Mouse (Mus musculus) lung, postnatal 0 days (tissue): ENCODE measurements around the gene Myrip. TPM values are rescaled to one million over a fixed set of nuclear protein-coding genes. Genes with fewer than 3 reads are reported as not detected.

Experiments
- ATAC-seq: fragments of 200-750 bp; cut with Nextera tagmentation; 2 replicates; pipeline ENCODE4 v1.8.0; 2017; ENCODE audit warnings: moderate library complexity
- DNase-seq: peaks from one replicate; pipeline ENCODE4 v3.0.0-alpha.2; 2016; ENCODE audit warnings: low spot score
- H3K27ac ChIP-seq: fragments of 300-500 bp; sonication (generic); 2 replicates; pipeline ENCODE4 v1.5.1; 2014; ENCODE audit warnings: antibody characterized with exemption, mild to moderate bottlenecking, low read length, mixed read lengths
- H3K27me3 ChIP-seq: fragments of 300-500 bp; sonication (generic); replicated peaks from 2 replicates; pipeline ENCODE4 v1.6.1; 2014; ENCODE audit warnings: low read length, mixed read lengths; ENCODE audit not compliant: insufficient read depth
- H3K36me3 ChIP-seq: fragments of 300-500 bp; sonication (generic); 2 replicates; pipeline ENCODE4 v1.6.1; 2014; ENCODE audit warnings: low read length, mixed read lengths; ENCODE audit not compliant: insufficient read depth
- H3K4me1 ChIP-seq: fragments of 300-500 bp; sonication (generic); 2 replicates; pipeline ENCODE4 v1.6.1; 2014; ENCODE audit warnings: antibody characterized with exemption, low read depth, low read length, mixed read lengths; ENCODE audit not compliant: insufficient read depth
- H3K4me2 ChIP-seq: fragments of 300-500 bp; sonication (generic); replicated peaks from 2 replicates; pipeline ENCODE4 v1.6.1; 2014; ENCODE audit warnings: low read depth, mild to moderate bottlenecking, low read length, moderate library complexity, mixed read lengths
- H3K4me3 ChIP-seq: fragments of 300-500 bp; sonication (generic); 2 replicates; pipeline ENCODE4 v1.5.1; 2014; ENCODE audit warnings: low read depth, low read length
- H3K9ac ChIP-seq: fragments of 300-500 bp; sonication (generic); replicated peaks from 2 replicates; pipeline ENCODE4 v1.6.1; 2014; ENCODE audit warnings: low read depth, mild to moderate bottlenecking
- H3K9me3 ChIP-seq: fragments of 300-500 bp; sonication (generic); 2 replicates; pipeline ENCODE4 v1.6.1; 2016; ENCODE audit warnings: low read length, mixed read lengths
- CTCF ChIP-seq: IDR thresholded peaks from 2 replicates; pipeline ENCODE4 v1.5.1; 2016; ENCODE audit warnings: antibody characterized with exemption, mild to moderate bottlenecking
- EP300 ChIP-seq: IDR thresholded peaks from 2 replicates; pipeline ENCODE4 v1.6.1; 2016; ENCODE audit warnings: antibody characterized with exemption, mild to moderate bottlenecking, control low read depth
- WGBS: fragments of 180-500 bp; shearing (Covaris S2); extraction: QIAGEN DNeasy Blood & Tissue Kit; methylation state at CpG from one replicate; pipeline ENCODE4 v1.1.7; 2014; 5-methylcytosine and 5-hydroxymethylcytosine counted together
- polyA plus RNA-seq: library from polyadenylated mRNA; unstranded; fragments of >200 nt; fragmentation: Nextera tagmentation; extraction: Ambion mirVana; gene quantifications from 2 replicates; pipeline ENCODE4 v1.2.1, GENCODE M21; 2015

Myrip gene
- polyA plus RNA-seq, 1 experiment from 2014 or later = 0.58 TPM

DNA sequence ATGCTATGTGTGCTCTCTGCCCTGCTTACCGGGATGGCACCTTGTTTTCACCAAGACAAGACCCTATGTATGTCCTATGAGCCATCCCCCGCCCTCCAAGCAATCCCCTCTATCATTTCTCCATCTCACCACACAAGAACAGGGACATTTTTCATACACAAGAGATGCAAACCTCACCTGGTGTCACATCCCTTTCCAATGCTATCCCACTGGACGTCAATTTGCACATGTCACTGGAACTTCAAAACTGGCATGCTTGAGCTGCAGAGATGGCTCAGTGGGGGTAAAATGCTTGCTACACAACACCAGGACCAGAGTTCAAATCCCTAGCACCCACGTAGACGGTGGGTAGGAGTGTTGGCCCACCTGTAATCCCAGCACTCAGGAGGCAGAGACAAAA lies 196.7 kb downstream of the Myrip start:
- 74% methylated on average over 5 of the region's 5 CpGs for WGBS
- Histone ChIP-seq H3K4me1 (0 out of 2 replicates have a peak, but pooled peaks cover 5% of the 10 kb centered on the region), H3K9me3 (no peaks in the 10 kb centered on the region), H3K36me3 (peaks cover 19% of the 10 kb centered on the region; the same call in 1 of the 2 replicates), H3K4me3 (no peak overlapping the region), H3K27me3 (no peaks in the 10 kb centered on the region), H3K27ac (no peak overlapping the region), H3K9ac (no peak overlapping the region), H3K4me2 (no peak overlapping the region)
- no peak for TF ChIP-seq EP300
- TF ChIP-seq CTCF = no peak
- DNase-seq (no peak), ATAC-seq (no peak)

DNA sequence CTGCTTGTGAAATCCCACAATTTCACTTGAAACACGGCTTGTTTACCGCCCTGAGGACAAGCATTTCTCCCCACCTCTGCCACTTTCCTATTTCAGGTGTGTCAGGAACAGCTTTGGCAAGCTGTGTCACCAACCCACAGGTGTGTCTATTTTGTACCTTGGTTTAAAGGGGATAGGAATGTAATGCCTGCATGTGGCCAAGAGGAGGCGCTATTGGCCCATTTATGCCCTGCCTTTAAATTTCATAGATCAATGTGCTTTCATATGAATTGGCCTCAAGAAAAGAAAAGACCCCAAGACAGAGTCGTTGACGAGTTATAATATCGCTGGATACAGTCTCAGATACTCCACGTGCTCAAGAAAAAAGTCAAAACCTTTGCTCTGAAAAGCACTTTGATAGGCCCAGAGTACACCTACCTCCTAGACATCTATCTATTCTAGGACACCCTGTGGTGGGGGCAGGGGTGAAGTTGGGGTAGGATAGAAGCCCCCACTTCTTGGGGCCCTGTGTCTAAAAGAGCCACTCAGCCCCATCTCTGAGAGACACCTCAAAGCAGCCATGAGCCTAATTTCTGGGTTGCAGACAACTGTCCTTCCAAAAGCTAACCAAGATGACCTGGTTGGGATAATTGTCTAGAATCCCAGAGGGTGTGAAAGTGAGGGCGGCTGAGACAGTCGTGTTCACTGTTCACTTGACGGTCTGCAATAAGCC lies 200.0 kb downstream of the Myrip start:
- no peak for DNase-seq
- TF ChIP-seq CTCF (peak; percentile 69), EP300 (no peak)
- H3K9me3 ChIP-seq = no peaks in the 10 kb centered on the region
- H3K27ac ChIP-seq = no peak overlapping the region
- no peak overlapping the region for H3K9ac ChIP-seq
- no peak overlapping the region for H3K4me2 ChIP-seq
- no peak overlapping the region for H3K4me3 ChIP-seq
- 33% methylated on average over 10 of the region's 10 CpGs for WGBS
- H3K36me3 ChIP-seq = no peaks in the 10 kb centered on the region
- H3K27me3 ChIP-seq = no peaks in the 10 kb centered on the region
- ATAC-seq = no peak
- H3K4me1 ChIP-seq = no peaks in the 10 kb centered on the region

DNA sequence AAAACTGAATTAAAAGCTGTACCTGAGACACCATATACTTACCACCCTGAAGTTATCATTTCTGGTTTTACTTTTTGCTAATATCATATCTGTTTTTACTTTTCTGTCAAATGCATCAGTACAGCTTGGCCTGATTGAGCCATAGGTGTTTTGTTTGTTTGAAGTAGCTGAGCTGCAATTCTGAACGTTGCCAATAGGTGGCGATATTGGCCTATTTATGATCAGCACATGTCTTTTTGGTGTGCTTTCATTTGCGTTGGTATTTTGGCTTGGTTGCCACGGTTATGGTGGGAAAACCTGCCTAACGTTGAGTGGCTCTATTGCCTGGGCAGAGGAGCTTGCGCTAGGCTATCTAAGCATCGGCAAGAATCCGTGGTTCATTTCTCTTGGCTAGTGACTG lies 200.7 kb downstream of the Myrip start:
- no peak for TF ChIP-seq EP300
- TF ChIP-seq CTCF = peak; percentile 95
- no peaks in the 10 kb centered on the region for H3K4me1 ChIP-seq
- H3K4me2 ChIP-seq = no peak overlapping the region
- peak; percentile 83 for DNase-seq
- H3K27ac ChIP-seq = no peak overlapping the region
- WGBS = 7% methylated on average over 8 of the region's 8 CpGs
- no peaks in the 10 kb centered on the region for H3K9me3 ChIP-seq
- ATAC-seq = peak; percentile 43
- H3K9ac ChIP-seq = no peak overlapping the region
- H3K36me3 ChIP-seq = no peaks in the 10 kb centered on the region
- H3K27me3 ChIP-seq = no peaks in the 10 kb centered on the region
- no peak overlapping the region for H3K4me3 ChIP-seq

DNA sequence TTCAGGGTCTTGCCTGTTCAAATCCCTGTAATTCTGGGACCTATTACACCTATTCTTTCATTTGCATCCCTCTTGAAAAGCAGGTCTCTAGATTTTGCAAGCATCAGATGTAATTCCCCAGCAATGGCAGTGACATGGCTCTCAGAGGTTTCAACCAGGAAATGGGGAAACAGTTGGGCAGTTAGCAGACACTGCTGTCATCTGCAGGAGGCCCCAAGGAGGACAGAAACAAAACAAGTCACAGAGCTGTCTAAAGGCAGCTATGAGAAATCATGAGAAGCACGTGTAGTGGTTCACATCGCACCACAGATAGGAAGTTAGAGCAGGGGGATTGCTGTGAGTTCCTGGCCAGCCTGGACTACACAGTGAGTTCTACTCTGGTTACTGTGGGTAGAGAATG lies 203.1 kb downstream of the Myrip start:
- ATAC-seq (no peak), DNase-seq (no peak)
- H3K4me3 ChIP-seq = no peak overlapping the region
- TF ChIP-seq EP300 (no peak), CTCF (no peak)
- H3K27me3 ChIP-seq = no peaks in the 10 kb centered on the region
- H3K4me1 ChIP-seq = no peaks in the 10 kb centered on the region
- 73% methylated on average over 2 of the region's 2 CpGs for WGBS
- H3K4me2 ChIP-seq = no peak overlapping the region
- no peaks in the 10 kb centered on the region for H3K9me3 ChIP-seq
- no peak overlapping the region for H3K9ac ChIP-seq
- no peak overlapping the region for H3K27ac ChIP-seq
- no peaks in the 10 kb centered on the region for H3K36me3 ChIP-seq

DNA sequence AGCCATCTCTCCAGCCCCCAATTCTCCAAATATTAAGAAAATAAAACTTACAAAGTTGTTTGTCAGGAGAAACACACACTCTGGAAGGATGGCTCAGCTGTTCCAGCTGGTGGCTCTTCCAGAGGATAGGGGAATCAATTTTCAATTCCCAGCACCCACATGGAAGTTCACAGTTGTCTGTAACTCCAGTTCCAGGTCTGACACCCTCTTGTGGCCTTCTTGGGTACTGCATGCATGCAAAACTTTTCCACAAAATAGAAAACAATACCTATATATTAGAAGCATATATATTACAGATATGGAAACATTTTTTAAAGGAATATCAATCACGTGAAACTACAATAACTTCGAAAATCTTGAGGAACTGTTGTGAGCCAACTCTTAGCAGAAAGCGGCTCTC lies 210.5 kb downstream of the Myrip start:
- WGBS = 73% methylated on average over 3 of the region's 3 CpGs
- no peak for TF ChIP-seq EP300
- TF ChIP-seq CTCF = peak; percentile 75
- DNase-seq = no peak
- no peak for ATAC-seq
- Histone ChIP-seq H3K36me3 (no peaks in the 10 kb centered on the region), H3K4me3 (no peak overlapping the region), H3K9ac (no peak overlapping the region), H3K4me1 (no peaks in the 10 kb centered on the region), H3K27ac (no peak overlapping the region), H3K4me2 (no peak overlapping the region), H3K9me3 (no peaks in the 10 kb centered on the region), H3K27me3 (no peaks in the 10 kb centered on the region)

DNA sequence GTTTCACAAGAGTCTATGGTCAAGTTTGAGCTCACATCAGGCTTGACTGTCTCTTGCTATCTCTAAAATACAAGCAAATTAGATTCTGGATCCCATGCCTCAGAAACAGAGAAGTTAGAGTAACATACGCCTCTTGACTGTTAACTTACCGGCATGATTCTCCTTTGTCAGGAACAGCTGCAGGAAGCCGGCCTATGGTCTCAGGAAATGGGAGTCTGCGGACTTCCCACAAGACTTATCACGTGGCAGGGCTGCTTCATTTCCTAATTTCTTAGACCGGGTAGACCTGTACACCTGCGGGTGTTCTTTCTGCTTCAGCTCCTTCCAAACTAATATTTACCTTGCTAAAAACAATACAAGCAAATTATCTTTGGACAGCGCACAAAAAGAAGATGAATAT lies 215.4 kb downstream of the Myrip start:
- H3K4me1 ChIP-seq = no peaks in the 10 kb centered on the region
- DNase-seq = no peak
- no peaks in the 10 kb centered on the region for H3K36me3 ChIP-seq
- H3K4me2 ChIP-seq = no peak overlapping the region
- WGBS = 54% methylated on average over 8 of the region's 8 CpGs
- H3K27me3 ChIP-seq = no peaks in the 10 kb centered on the region
- no peak overlapping the region for H3K9ac ChIP-seq
- no peaks in the 10 kb centered on the region for H3K9me3 ChIP-seq
- no peak overlapping the region for H3K27ac ChIP-seq
- TF ChIP-seq EP300 = no peak
- H3K4me3 ChIP-seq = no peak overlapping the region
- ATAC-seq = no peak

DNA sequence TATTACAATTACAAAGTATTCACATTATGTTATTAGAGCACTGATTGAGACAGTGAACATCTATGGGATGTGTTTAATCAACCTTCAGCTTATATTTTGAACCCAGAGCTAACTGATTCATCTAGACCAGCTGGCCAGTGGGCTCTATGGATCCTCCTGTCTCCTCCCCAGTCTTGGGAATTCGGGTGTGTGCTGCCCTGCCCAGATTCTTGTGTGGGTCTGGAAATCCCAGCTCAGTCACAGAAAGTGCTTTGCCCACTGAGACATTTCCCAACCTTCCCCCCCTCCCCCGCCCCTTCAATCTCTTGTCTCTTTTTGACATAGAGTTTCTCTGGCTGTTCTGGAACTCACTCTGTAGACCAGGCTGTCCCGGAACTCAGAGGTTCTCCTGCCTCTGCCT lies 217.6 kb downstream of the Myrip start:
- H3K9ac ChIP-seq = no peak overlapping the region
- H3K9me3 ChIP-seq = no peaks in the 10 kb centered on the region
- no peak for TF ChIP-seq EP300
- TF ChIP-seq CTCF = no peak
- no peak for ATAC-seq
- H3K36me3 ChIP-seq = no peaks in the 10 kb centered on the region
- WGBS = 73% methylated on average over 2 of the region's 3 CpGs
- no peak overlapping the region for H3K4me3 ChIP-seq
- no peak for DNase-seq
- no peak overlapping the region for H3K27ac ChIP-seq
- no peak overlapping the region for H3K4me2 ChIP-seq
- no peaks in the 10 kb centered on the region for H3K27me3 ChIP-seq
- no peaks in the 10 kb centered on the region for H3K4me1 ChIP-seq
